Mouse (Mus musculus): Measurements from ENCODE around the gene Cmtr1. TPM values are rescaled to one million over a fixed set of nuclear protein-coding genes. Genes with fewer than 3 reads are reported as not detected.

Gene Cmtr1
- polyA plus RNA-seq, 1 experiment = 55.7 TPM

- Histone ChIP-seq H3K4me3 (no peak overlapping the region), H3K4me2 (ENCODE audit: low read depth) (no peak overlapping the region), H3K79me2 (ENCODE audit: control insufficient read depth, insufficient read depth) (peaks cover 8% of the 10 kb centered on the region), H3K36me3 (ENCODE audit: control insufficient read depth, insufficient read depth) (no peaks in the 10 kb centered on the region), H3ac (ENCODE audit: control insufficient read depth, insufficient read length) (no peak overlapping the region), H3K27me3 (ENCODE audit: control insufficient read depth, insufficient read depth, insufficient read length) (no peaks in the 10 kb centered on the region)
- TF ChIP-seq USF1 (IDR thresholded peaks at IDR 0.05; ENCODE audit: low read depth) (no peak), CEBPB (IDR thresholded peaks at IDR 0.05; ENCODE audit: insufficient read depth, poor library complexity, severe bottlenecking) (no peak), TCF12 (IDR thresholded peaks at IDR 0.05; ENCODE audit: insufficient read depth, poor library complexity, severe bottlenecking) (no peak), REST (IDR thresholded peaks at IDR 0.05; ENCODE audit: insufficient read depth, insufficient read length) (no peak), MAX (IDR thresholded peaks at IDR 0.05; ENCODE audit: low read depth) (no peak), TCF3 (IDR thresholded peaks at IDR 0.05; ENCODE audit: insufficient read length, low read depth) (no peak), E2F4 (IDR thresholded peaks at IDR 0.05; ENCODE audit: insufficient read depth) (no peak), SRF (IDR thresholded peaks at IDR 0.05; ENCODE audit: control insufficient read depth, insufficient read length, low read depth) (no peak), POLR2AphosphoS2 (IDR thresholded peaks at IDR 0.05; ENCODE audit: insufficient read length, low read depth) (no peak), POLR2A (IDR thresholded peaks at IDR 0.05; ENCODE audit: insufficient read length, low read depth) (no peak), MYOD1 (IDR thresholded peaks at IDR 0.05; ENCODE audit: control insufficient read depth in 1 of 3, insufficient read length in 2 of 3, low read depth in 2 of 3) (no peak), MYOG (IDR thresholded peaks at IDR 0.05; ENCODE audit: control insufficient read depth in 1 of 3, insufficient read depth in 1 of 3, insufficient read length in 2 of 3, low read depth in 2 of 3) (no peak)
Measured at GRCm38 (mm10) chr17:29720755-29721365, 60.5 kb downstream of the Cmtr1 start.

GRCm38 (mm10) chr17:29724610-29725009, 64.2 kb downstream of the Cmtr1 start:
- Histone ChIP-seq H3K27me3 (ENCODE audit: control insufficient read depth, insufficient read depth, insufficient read length) (no peaks in the 10 kb centered on the region), H3K4me3 (no peak overlapping the region), H3K36me3 (ENCODE audit: control insufficient read depth, insufficient read depth) (no peaks in the 10 kb centered on the region), H3K4me2 (ENCODE audit: low read depth) (no peak overlapping the region), H3K79me2 (ENCODE audit: control insufficient read depth, insufficient read depth) (no peaks in the 10 kb centered on the region), H3ac (ENCODE audit: control insufficient read depth, insufficient read length) (no peak overlapping the region)
- TF ChIP-seq REST (IDR thresholded peaks at IDR 0.05; ENCODE audit: insufficient read depth, insufficient read length) = no peak
- TF ChIP-seq MYOG (IDR thresholded peaks at IDR 0.05; ENCODE audit: control insufficient read depth in 1 of 3, insufficient read depth in 1 of 3, insufficient read length in 2 of 3, low read depth in 2 of 3) = no peak
- no peak for TF ChIP-seq USF1 (IDR thresholded peaks at IDR 0.05; ENCODE audit: low read depth)
- TF ChIP-seq E2F4 (IDR thresholded peaks at IDR 0.05; ENCODE audit: insufficient read depth) = no peak
- no peak for TF ChIP-seq POLR2A (IDR thresholded peaks at IDR 0.05; ENCODE audit: insufficient read length, low read depth)
- no peak for TF ChIP-seq TCF12 (IDR thresholded peaks at IDR 0.05; ENCODE audit: insufficient read depth, poor library complexity, severe bottlenecking)
- TF ChIP-seq MYOD1 (IDR thresholded peaks at IDR 0.05; ENCODE audit: control insufficient read depth in 1 of 3, insufficient read length in 2 of 3, low read depth in 2 of 3) = no peak
- TF ChIP-seq MAX (IDR thresholded peaks at IDR 0.05; ENCODE audit: low read depth) = no peak
- TF ChIP-seq POLR2AphosphoS2 (IDR thresholded peaks at IDR 0.05; ENCODE audit: insufficient read length, low read depth) = no peak
- no peak for TF ChIP-seq SRF (IDR thresholded peaks at IDR 0.05; ENCODE audit: control insufficient read depth, insufficient read length, low read depth)
- no peak for TF ChIP-seq CEBPB (IDR thresholded peaks at IDR 0.05; ENCODE audit: insufficient read depth, poor library complexity, severe bottlenecking)
- no peak for TF ChIP-seq TCF3 (IDR thresholded peaks at IDR 0.05; ENCODE audit: insufficient read length, low read depth)

GRCm38 (mm10) chr17:29725027-29725620, 64.7 kb downstream of the Cmtr1 start:
- no peak overlapping the region for H3K4me2 ChIP-seq (ENCODE audit: low read depth)
- H3K27me3 ChIP-seq (ENCODE audit: control insufficient read depth, insufficient read depth, insufficient read length) = no peaks in the 10 kb centered on the region
- no peak overlapping the region for H3K4me3 ChIP-seq
- no peak overlapping the region for H3ac ChIP-seq (ENCODE audit: control insufficient read depth, insufficient read length)
- no peaks in the 10 kb centered on the region for H3K36me3 ChIP-seq (ENCODE audit: control insufficient read depth, insufficient read depth)
- TF ChIP-seq USF1 (IDR thresholded peaks at IDR 0.05; ENCODE audit: low read depth) = no peak
- TF ChIP-seq MYOG (IDR thresholded peaks at IDR 0.05; ENCODE audit: control insufficient read depth in 1 of 3, insufficient read depth in 1 of 3, insufficient read length in 2 of 3, low read depth in 2 of 3) = no peak
- TF ChIP-seq POLR2AphosphoS2 (IDR thresholded peaks at IDR 0.05; ENCODE audit: insufficient read length, low read depth) = no peak
- no peak for TF ChIP-seq CEBPB (IDR thresholded peaks at IDR 0.05; ENCODE audit: insufficient read depth, poor library complexity, severe bottlenecking)
- no peak for TF ChIP-seq MYOD1 (IDR thresholded peaks at IDR 0.05; ENCODE audit: control insufficient read depth in 1 of 3, insufficient read length in 2 of 3, low read depth in 2 of 3)
- TF ChIP-seq POLR2A (IDR thresholded peaks at IDR 0.05; ENCODE audit: insufficient read length, low read depth) = no peak
- TF ChIP-seq SRF (IDR thresholded peaks at IDR 0.05; ENCODE audit: control insufficient read depth, insufficient read length, low read depth) = no peak
- no peak for TF ChIP-seq TCF3 (IDR thresholded peaks at IDR 0.05; ENCODE audit: insufficient read length, low read depth)
- TF ChIP-seq MAX (IDR thresholded peaks at IDR 0.05; ENCODE audit: low read depth) = no peak
- no peak for TF ChIP-seq REST (IDR thresholded peaks at IDR 0.05; ENCODE audit: insufficient read depth, insufficient read length)
- no peak for TF ChIP-seq E2F4 (IDR thresholded peaks at IDR 0.05; ENCODE audit: insufficient read depth)
- no peak for TF ChIP-seq TCF12 (IDR thresholded peaks at IDR 0.05; ENCODE audit: insufficient read depth, poor library complexity, severe bottlenecking)
- H3K79me2 ChIP-seq (ENCODE audit: control insufficient read depth, insufficient read depth) = no peaks in the 10 kb centered on the region

- Histone ChIP-seq H3K4me2 (ENCODE audit: low read depth) (no peak overlapping the region), H3K79me2 (ENCODE audit: control insufficient read depth, insufficient read depth) (no peaks in the 10 kb centered on the region), H3ac (ENCODE audit: control insufficient read depth, insufficient read length) (no peak overlapping the region), H3K4me3 (no peak overlapping the region), H3K27me3 (ENCODE audit: control insufficient read depth, insufficient read depth, insufficient read length) (peaks cover 5% of the 10 kb centered on the region), H3K36me3 (ENCODE audit: control insufficient read depth, insufficient read depth) (no peaks in the 10 kb centered on the region)
- TF ChIP-seq POLR2A (IDR thresholded peaks at IDR 0.05; ENCODE audit: insufficient read length, low read depth) (no peak), USF1 (IDR thresholded peaks at IDR 0.05; ENCODE audit: low read depth) (no peak), MYOG (IDR thresholded peaks at IDR 0.05; ENCODE audit: control insufficient read depth in 1 of 3, insufficient read depth in 1 of 3, insufficient read length in 2 of 3, low read depth in 2 of 3) (no peak), CEBPB (IDR thresholded peaks at IDR 0.05; ENCODE audit: insufficient read depth, poor library complexity, severe bottlenecking) (no peak), POLR2AphosphoS2 (IDR thresholded peaks at IDR 0.05; ENCODE audit: insufficient read length, low read depth) (no peak), MAX (IDR thresholded peaks at IDR 0.05; ENCODE audit: low read depth) (no peak), E2F4 (IDR thresholded peaks at IDR 0.05; ENCODE audit: insufficient read depth) (no peak), MYOD1 (IDR thresholded peaks at IDR 0.05; ENCODE audit: control insufficient read depth in 1 of 3, insufficient read length in 2 of 3, low read depth in 2 of 3) (no peak), SRF (IDR thresholded peaks at IDR 0.05; ENCODE audit: control insufficient read depth, insufficient read length, low read depth) (no peak), TCF12 (IDR thresholded peaks at IDR 0.05; ENCODE audit: insufficient read depth, poor library complexity, severe bottlenecking) (no peak), TCF3 (IDR thresholded peaks at IDR 0.05; ENCODE audit: insufficient read length, low read depth) (no peak), REST (IDR thresholded peaks at IDR 0.05; ENCODE audit: insufficient read depth, insufficient read length) (no peak)
Measured at GRCm38 (mm10) chr17:29728082-29728481, 67.7 kb downstream of the Cmtr1 start.

Data from myocyte (in vitro differentiated cells).